Comparison of ENCODE assay signal across 9 mouse cellular contexts in genomic region chr2:52176537-52176936, GRCm38 (mm10).
DNase-seq lines count a peak whose midpoint lies in the region; ATAC-seq and TF ChIP-seq lines count a peak whose summit lies in the region.
"Had no signal": no experiment of that assay in that cellular context is flagged by ENCODE, and none has a peak within 500 bp of the region (broad histone marks: within the 10 kb centered on the region; RNA-seq: fewer than 3 reads in every experiment).

No protein-coding gene starts in this region.

- H3K9ac ChIP-seq in CH12.LX (ENCODE audit: insufficient read depth, low read depth), result no peak overlapping the region
- H3K9ac ChIP-seq in neural tube, embryonic 15.5 days (replicated peaks), result no peak overlapping the region

- no peak for TF ChIP-seq CTCF in CH12.LX (conservative IDR thresholded peaks at IDR 0.05 in 1 of 2, IDR thresholded peaks at IDR 0.05 in 1 of 2; ENCODE audit: low read depth in 2 of 2, low read length in 2 of 2)

- in situ Hi-C loops in CH12.LX (cut with MboI; ENCODE audit: low pct_ligation_motif_present, low pct_unique_long_range_greater_than_20kb, low sequenced_read_pairs), result no loop called here

- DNase-seq in CH12.LX (ENCODE audit: extremely low read depth), result peak; percentile 27
- peak; percentile 87 to 92 for DNase-seq in cerebellum, adult 18-20 months
- peak; percentile 80 to 82 for DNase-seq in layer of hippocampus, adult 8-10 months (ENCODE audit: low spot score in 2 of 2)
- peak; percentile 80 to 81 for DNase-seq in right cerebral cortex, adult 2 months (ENCODE audit: low spot score in 2 of 2)
- no peak for DNase-seq in adrenal gland, adult 18-20 months (ENCODE audit: low spot score in 2 of 2)
- no peak for DNase-seq in limb, embryonic 10.5 days (ENCODE audit: low spot score)
- DNase-seq in MN1 (ENCODE audit: low spot score), result no peak

- no peak for TF ChIP-seq EP300 in CH12.LX (IDR thresholded peaks at IDR 0.05; ENCODE audit: low read length)

- H3K4me1 ChIP-seq in CH12.LX (ENCODE audit: control insufficient read depth in 1 of 2, insufficient read depth in 2 of 2), result peaks cover 6 to 45% of the 10 kb centered on the region in 2 experiments; a peak in 3 of 4 replicates
- no peaks in the 10 kb centered on the region for H3K4me1 ChIP-seq in limb, embryonic 10.5 days
- no peaks in the 10 kb centered on the region for H3K4me1 ChIP-seq in neural tube, embryonic 15.5 days

- H3K9me3 ChIP-seq in CH12.LX (replicated peaks; ENCODE audit: low read length), result no peaks in the 10 kb centered on the region
- H3K9me3 ChIP-seq in limb, embryonic 10.5 days (replicated peaks), result no peaks in the 10 kb centered on the region
- no peaks in the 10 kb centered on the region for H3K9me3 ChIP-seq in neural tube, embryonic 15.5 days (replicated peaks)

- no peaks in the 10 kb centered on the region for H3K36me3 ChIP-seq in CH12.LX (replicated peaks in 1 of 2; ENCODE audit: control insufficient read depth in 1 of 2, insufficient read depth in 1 of 2, low read length in 1 of 2)
- H3K36me3 ChIP-seq in limb, embryonic 10.5 days, result no peaks in the 10 kb centered on the region
- no peaks in the 10 kb centered on the region for H3K36me3 ChIP-seq in neural tube, embryonic 15.5 days

- H3K4me2 ChIP-seq in CH12.LX (ENCODE audit: insufficient read depth, low read depth, poor library complexity, severe bottlenecking), result no peak overlapping the region
- no peak overlapping the region for H3K4me2 ChIP-seq in neural tube, embryonic 15.5 days

- no peak for ATAC-seq in neural tube, embryonic 15.5 days (ENCODE audit: low FRiP score)

- no peak for TF ChIP-seq POLR2A in CH12.LX (IDR thresholded peaks at IDR 0.05; ENCODE audit: low read depth, low read length)

- dilution Hi-C loops in CH12.LX (cut with MboI; ENCODE audit: extremely low pct_ligation_motif_present, extremely low pct_unique_long_range_greater_than_20kb, low sequenced_read_pairs), result no loop called here

- no peak overlapping the region for H3K4me3 ChIP-seq in CH12.LX (replicated peaks in 1 of 3; ENCODE audit: low read depth in 2 of 3, low read length in 2 of 3, poor library complexity in 1 of 3)
- no peak overlapping the region for H3K4me3 ChIP-seq in limb, embryonic 10.5 days
- no peak overlapping the region for H3K4me3 ChIP-seq in neural tube, embryonic 15.5 days (replicated peaks)
- H3K4me3 ChIP-seq: myocyte had no signal

- H3K79me2 ChIP-seq in CH12.LX (replicated peaks; ENCODE audit: control insufficient read depth, extremely low read depth, insufficient read depth, poor library complexity, severe bottlenecking), result no peaks in the 10 kb centered on the region

- 45% methylated on average over 8 of the region's 8 CpGs for WGBS in limb, embryonic 10.5 days
- WGBS in neural tube, embryonic 15.5 days, result 78% methylated on average over 8 of the region's 8 CpGs

- H3K27ac ChIP-seq in CH12.LX (ENCODE audit: insufficient read depth, low read depth), result no peak overlapping the region
- H3K27ac ChIP-seq in limb, embryonic 10.5 days, result no peak overlapping the region
- no peak overlapping the region for H3K27ac ChIP-seq in neural tube, embryonic 15.5 days (replicated peaks)

- no peaks in the 10 kb centered on the region for H3K27me3 ChIP-seq in CH12.LX (replicated peaks)
- H3K27me3 ChIP-seq in limb, embryonic 10.5 days (ENCODE audit: low read depth, poor library complexity, severe bottlenecking), result no peaks in the 10 kb centered on the region
- no peaks in the 10 kb centered on the region for H3K27me3 ChIP-seq in neural tube, embryonic 15.5 days (replicated peaks)

- no peak for TF ChIP-seq RAD21 in CH12.LX (IDR thresholded peaks at IDR 0.05; ENCODE audit: low read depth, low read length)

TF ChIP-seq in CH12.LX, 34 proteins besides CTCF, POLR2A, EP300 and RAD21:
- TF ChIP-seq MEF2A (IDR thresholded peaks at IDR 0.05; ENCODE audit: borderline replicate concordance, low read depth, low read length), result no peak
- no peak for TF ChIP-seq TCF12 (IDR thresholded peaks at IDR 0.05; ENCODE audit: low read depth, low read length)

Comparison
In these comparisons a context has a peak if more than half of its experiments do, and no peak if none do; other contexts are left out.
1. DNase-seq: peak in CH12.LX (single experiment), cerebellum, adult 18-20 months (2 of 2), layer of hippocampus, adult 8-10 months (2 of 2) and right cerebral cortex, adult 2 months (2 of 2); none in adrenal gland, adult 18-20 months (0 of 2), limb, embryonic 10.5 days (single experiment) and MN1 (single experiment).